Mouse (Mus musculus) forebrain, embryonic 15.5 days (tissue): ENCODE data around the gene Eif4e3. TPM values are rescaled to one million over a fixed set of nuclear protein-coding genes. Genes with fewer than 3 reads are reported as not detected.
A peak's percentile ranks its signal among the peaks of the same experiment; 100 is the strongest.

Experiments
- ATAC-seq: fragments of 200-750 bp; cut with Nextera tagmentation; replicated peaks from 2 replicates; pipeline ENCODE4 v1.8.0; 2017; ENCODE audit warnings: mild to moderate bottlenecking, moderate TSS enrichment, moderate library complexity
- H3K27ac ChIP-seq: fragments of 300-500 bp; sonication (generic); replicated peaks from 2 replicates; pipeline ENCODE4 v1.5.1; 2015; ENCODE audit warnings: mild to moderate bottlenecking, inconsistent platforms
- H3K27me3 ChIP-seq: fragments of 300-500 bp; sonication (generic); 2 replicates; pipeline ENCODE4 v1.6.1; 2015; ENCODE audit warnings: inconsistent platforms
- H3K36me3 ChIP-seq: fragments of 300-500 bp; sonication (generic); 2 replicates; pipeline ENCODE4 v1.6.1; 2015; ENCODE audit warnings: mild to moderate bottlenecking, inconsistent platforms
- H3K4me1 ChIP-seq: fragments of 300-500 bp; sonication (generic); 2 replicates; pipeline ENCODE4 v1.6.1; 2015; ENCODE audit warnings: inconsistent platforms
- H3K4me2 ChIP-seq: fragments of 300-500 bp; sonication (generic); replicated peaks from 2 replicates; pipeline ENCODE4 v1.6.1; 2015; ENCODE audit warnings: mild to moderate bottlenecking, inconsistent platforms
- H3K4me3 ChIP-seq: fragments of 300-500 bp; sonication (generic); 2 replicates; pipeline ENCODE4 v1.5.1; 2015; ENCODE audit warnings: mild to moderate bottlenecking, inconsistent platforms
- H3K9ac ChIP-seq: fragments of 300-500 bp; sonication (generic); replicated peaks from 2 replicates; pipeline ENCODE4 v1.6.1; 2015; ENCODE audit warnings: mild to moderate bottlenecking, inconsistent platforms
- H3K9me3 ChIP-seq: fragments of 300-500 bp; sonication (generic); 2 replicates; pipeline ENCODE4 v1.6.1; 2016; ENCODE audit warnings: inconsistent platforms
- WGBS: fragments of 180-500 bp; shearing (Covaris S2); methylation state at CpG from one replicate; pipeline ENCODE4 v1.1.7; 2015; ENCODE audit warnings: mixed read lengths; 5-methylcytosine and 5-hydroxymethylcytosine counted together
- polyA plus RNA-seq: library from polyadenylated mRNA; unstranded; fragments of >200 nt; fragmentation: Nextera tagmentation; extraction: Ambion mirVana; gene quantifications from 2 replicates; pipeline ENCODE4 v1.2.1, GENCODE M21; 2015

The Eif4e3 gene
- polyA plus RNA-seq, 1 experiment from 2014 or later: 9.9 TPM

DNA sequence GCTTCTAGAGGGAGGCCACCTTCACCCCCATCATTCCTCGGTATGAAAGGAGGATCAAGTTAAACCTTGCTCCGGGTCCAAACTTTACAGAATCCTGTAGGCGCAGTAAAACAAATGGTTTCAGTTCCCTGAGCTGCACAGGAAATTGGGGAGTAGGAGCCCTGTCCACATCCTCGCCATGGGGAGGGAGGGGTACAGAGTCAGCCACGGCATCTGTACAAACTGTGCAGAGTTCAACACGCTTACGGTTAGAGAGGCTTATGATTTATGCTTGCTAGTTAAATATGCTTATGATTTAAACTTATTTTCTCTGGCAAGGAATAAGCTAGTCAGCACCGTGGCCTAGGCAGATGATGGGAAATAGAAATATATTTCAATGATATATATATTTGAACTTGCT, 47.1 kb downstream of the Eif4e3 start:
- ATAC-seq: no peak
- Histone ChIP-seq H3K9me3 (no peaks in the 10 kb centered on the region), H3K27me3 (no peaks in the 10 kb centered on the region), H3K27ac (no peak overlapping the region), H3K4me3 (no peak overlapping the region), H3K9ac (no peak overlapping the region), H3K4me2 (no peak overlapping the region), H3K4me1 (peaks cover 15% of the 10 kb centered on the region), H3K36me3 (no peaks in the 10 kb centered on the region)
- 86% methylated on average over 8 of the region's 8 CpGs for WGBS

DNA sequence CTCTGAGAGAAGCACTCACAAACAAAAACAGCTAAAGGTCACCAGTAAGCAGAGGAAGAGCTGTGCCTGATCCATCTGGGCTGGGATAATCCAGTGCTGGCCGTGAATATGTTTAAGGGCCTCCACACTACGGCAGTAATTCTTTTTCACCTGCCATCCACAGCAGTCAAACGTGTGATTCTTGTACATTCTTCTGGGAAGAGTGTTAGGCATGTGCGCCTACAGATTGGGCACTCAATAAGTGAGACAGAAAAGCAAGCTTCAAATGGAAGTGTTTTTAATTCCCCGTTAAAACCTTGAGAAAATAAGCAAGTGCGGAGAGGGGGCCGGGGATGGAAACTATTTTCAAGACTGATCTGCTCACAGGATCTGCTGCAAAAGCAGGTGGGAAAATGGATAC, 48.7 kb downstream of the Eif4e3 start:
- no peaks in the 10 kb centered on the region for H3K9me3 ChIP-seq
- 58% methylated on average over 7 of the region's 7 CpGs for WGBS
- no peak overlapping the region for H3K4me3 ChIP-seq
- no peaks in the 10 kb centered on the region for H3K36me3 ChIP-seq
- no peak overlapping the region for H3K9ac ChIP-seq
- no peak for ATAC-seq
- H3K4me2 ChIP-seq: no peak overlapping the region
- H3K4me1 ChIP-seq: peaks cover 9% of the 10 kb centered on the region
- no peak overlapping the region for H3K27ac ChIP-seq
- no peaks in the 10 kb centered on the region for H3K27me3 ChIP-seq

DNA sequence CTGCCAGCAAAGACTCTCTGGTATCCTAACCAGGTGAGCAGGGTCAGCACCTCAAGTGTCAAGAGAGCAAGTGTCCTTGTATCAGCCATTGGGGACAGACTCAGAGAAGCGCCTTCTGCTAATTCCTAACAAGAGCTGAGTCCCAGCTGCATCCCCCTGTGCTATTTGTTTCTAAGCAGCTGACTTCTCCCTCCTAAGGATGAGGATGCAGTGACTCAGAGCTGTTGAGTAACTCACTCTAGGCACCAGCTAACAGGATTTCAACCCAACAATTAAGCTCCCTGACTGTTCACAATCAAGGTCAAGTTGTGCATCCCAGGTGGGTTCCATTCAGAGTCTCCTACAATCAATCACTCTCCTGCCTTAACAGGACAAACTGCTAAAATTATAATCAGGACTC, 49.2 kb downstream of the Eif4e3 start:
- Histone ChIP-seq H3K27me3 (no peaks in the 10 kb centered on the region), H3K36me3 (no peaks in the 10 kb centered on the region), H3K9me3 (no peaks in the 10 kb centered on the region), H3K9ac (no peak overlapping the region), H3K4me2 (no peak overlapping the region), H3K4me3 (no peak overlapping the region), H3K27ac (no peak overlapping the region), H3K4me1 (peaks cover 9% of the 10 kb centered on the region)
- no peak for ATAC-seq
- 69% methylated on average over 1 of the region's 1 CpGs for WGBS

DNA sequence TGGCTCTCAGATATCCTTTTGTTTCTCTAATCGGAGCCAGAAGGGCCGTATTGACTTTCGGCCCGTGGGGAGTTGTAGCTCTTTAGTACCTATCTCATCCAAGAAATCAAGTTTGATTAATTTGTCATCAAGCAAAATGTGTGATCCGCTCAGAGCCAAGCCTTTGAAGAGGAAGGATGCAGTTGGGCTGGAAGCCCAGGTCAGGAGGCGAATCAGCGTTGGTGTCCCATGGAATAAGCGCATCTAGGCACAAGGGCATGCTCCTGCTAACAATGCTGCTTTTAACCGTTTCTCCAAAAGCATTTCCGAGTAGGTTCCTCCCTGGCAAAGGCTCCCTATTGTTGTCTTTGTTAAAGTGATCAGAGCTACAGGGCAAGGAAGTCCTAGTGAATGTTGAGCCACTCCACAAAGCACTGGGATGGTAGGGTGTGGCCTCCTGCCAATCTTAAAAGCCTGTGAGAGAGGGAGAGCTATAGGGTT, 51.3 kb downstream of the Eif4e3 start:
- Histone ChIP-seq H3K9ac (no peak overlapping the region), H3K9me3 (no peaks in the 10 kb centered on the region), H3K4me3 (no peak overlapping the region), H3K36me3 (no peaks in the 10 kb centered on the region), H3K4me2 (no peak overlapping the region), H3K4me1 (peaks cover 9% of the 10 kb centered on the region), H3K27me3 (no peaks in the 10 kb centered on the region), H3K27ac (no peak overlapping the region)
- no peak for ATAC-seq
- 16% methylated on average over 10 of the region's 10 CpGs for WGBS

DNA sequence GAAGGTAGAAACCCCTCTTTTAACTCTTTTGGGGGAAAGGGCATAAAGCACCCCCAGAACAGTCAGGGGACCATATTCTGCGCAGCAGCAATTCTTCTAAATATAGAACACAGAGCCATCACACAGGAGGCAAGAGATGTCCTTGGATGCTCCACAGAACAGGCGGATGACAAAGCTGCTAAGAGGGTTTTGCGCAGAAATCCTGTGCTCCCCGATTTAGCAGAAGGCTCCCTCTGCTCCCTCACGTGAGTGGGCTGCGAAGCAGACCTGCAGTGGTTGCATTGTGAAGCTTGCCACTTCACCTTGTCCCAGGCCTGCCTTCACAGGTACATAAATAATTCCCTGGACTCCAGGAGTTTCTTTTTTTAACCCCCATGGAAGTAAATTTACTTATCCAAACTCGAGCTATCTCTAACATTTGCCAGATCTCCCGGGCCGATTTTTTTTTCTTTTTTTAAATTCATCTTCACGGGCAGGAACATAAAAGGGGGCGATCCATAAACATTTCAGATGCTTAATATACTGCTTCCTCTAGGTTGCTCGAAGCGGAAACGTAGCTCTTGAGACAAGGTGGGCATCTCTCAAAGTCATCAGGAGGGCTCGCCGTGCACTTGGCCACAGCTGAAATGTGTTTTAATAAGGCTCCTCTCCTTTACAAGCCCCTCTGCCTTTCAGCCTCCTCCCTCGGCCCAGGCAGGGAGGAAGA, 51.9 kb downstream of the Eif4e3 start:
- no peaks in the 10 kb centered on the region for H3K27me3 ChIP-seq
- H3K36me3 ChIP-seq: no peaks in the 10 kb centered on the region
- H3K9me3 ChIP-seq: no peaks in the 10 kb centered on the region
- H3K4me2 ChIP-seq: no peak overlapping the region
- 71% methylated on average over 17 of the region's 17 CpGs for WGBS
- ATAC-seq: no peak
- no peak overlapping the region for H3K27ac ChIP-seq
- H3K4me1 ChIP-seq: peaks cover 9% of the 10 kb centered on the region
- no peak overlapping the region for H3K4me3 ChIP-seq
- H3K9ac ChIP-seq: no peak overlapping the region

DNA sequence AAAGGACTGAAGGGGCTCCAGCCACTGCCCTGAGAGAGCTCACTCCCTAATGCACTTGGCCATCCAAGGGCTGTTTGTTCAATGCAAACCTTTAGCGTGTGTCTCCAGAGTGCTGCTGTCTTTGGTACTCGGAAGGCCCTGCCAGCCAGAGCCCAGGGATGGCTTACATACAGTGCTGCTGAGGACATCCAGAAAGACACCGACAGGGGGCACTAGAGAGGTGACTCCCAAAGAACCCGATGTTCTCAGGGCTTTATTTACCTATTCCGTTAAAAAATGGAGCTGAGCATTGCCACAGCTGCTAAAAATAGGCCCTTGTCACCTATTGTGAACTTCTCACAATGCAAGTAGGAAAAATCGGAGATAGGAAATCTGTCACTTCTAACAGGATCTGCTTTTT, 54.7 kb downstream of the Eif4e3 start:
- Histone ChIP-seq H3K9ac (no peak overlapping the region), H3K36me3 (no peaks in the 10 kb centered on the region), H3K27me3 (no peaks in the 10 kb centered on the region), H3K9me3 (no peaks in the 10 kb centered on the region), H3K4me2 (no peak overlapping the region), H3K4me3 (no peak overlapping the region), H3K4me1 (peaks cover 9% of the 10 kb centered on the region), H3K27ac (no peak overlapping the region)
- no peak for ATAC-seq
- WGBS: 57% methylated on average over 6 of the region's 6 CpGs

DNA sequence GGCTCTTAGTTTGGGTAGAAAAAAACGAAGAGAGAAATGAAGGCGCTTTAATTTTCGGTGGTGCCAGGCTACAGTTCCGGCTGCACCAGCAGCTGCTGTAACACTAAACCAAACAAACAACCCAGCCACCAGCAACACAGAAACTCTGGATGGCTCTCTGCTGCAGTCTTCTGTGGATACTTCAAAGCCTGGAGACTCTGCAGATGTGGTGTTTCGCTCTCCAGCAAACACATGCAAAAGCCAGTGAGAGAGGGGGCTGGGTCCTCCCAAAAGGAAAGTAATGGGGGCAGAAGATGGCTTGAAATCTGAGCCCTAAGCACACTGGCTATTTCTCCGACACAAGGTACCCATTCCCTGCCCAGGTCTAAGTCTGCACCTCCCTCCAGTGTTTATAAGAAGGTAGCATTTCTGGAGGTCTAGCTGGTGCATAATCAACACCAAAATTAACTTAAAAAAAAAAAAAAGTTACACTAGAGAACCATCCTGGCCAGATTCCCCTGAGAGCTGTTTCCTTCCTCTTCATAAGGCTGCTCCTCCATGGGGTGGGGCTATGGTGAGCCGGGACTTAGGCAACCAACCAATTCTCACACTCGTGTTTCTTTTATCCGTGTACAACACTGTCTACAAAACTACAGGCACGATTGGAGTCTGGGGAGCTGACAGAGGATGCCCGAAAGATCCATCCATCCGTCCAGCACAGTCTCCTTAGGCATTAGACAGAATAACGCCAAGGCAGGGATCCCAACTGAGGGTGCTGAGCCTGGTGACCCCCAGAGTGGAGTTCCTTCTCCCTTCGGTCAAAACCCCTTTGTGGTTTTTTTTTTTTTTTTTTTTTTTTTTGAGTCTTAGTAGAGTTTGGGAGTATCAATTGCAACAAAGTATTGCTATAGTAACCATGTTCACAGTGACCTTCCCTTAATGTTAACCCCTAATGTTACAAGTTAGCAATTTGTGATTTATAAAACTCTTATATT, 55.8 kb downstream of the Eif4e3 start:
- 66% methylated on average over 14 of the region's 14 CpGs for WGBS
- Histone ChIP-seq H3K27ac (no peak overlapping the region), H3K27me3 (no peaks in the 10 kb centered on the region), H3K9ac (no peak overlapping the region), H3K4me2 (no peak overlapping the region), H3K36me3 (no peaks in the 10 kb centered on the region), H3K4me1 (peaks cover 9% of the 10 kb centered on the region), H3K9me3 (no peaks in the 10 kb centered on the region), H3K4me3 (no peak overlapping the region)
- no peak for ATAC-seq

DNA sequence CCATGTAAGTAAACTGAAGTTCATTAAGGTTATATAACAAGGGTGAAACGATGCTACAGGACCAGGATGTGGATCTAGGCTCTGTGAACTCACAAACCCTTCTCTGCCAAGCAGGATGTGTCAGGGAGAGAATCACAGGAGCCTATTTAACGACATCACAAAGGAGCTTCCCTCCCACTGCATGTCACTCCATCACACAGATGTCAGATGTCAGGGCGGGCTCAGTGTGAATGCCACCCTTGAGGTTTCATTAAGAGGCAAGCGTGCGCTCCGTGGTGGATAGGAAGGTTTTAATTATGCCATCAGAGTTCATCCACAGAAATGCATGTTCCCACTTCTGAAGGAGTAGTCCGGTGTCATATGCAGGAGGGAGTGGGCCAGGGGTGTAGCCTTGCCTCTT, 60.5 kb downstream of the Eif4e3 start:
- no peaks in the 10 kb centered on the region; the same call in 1 of the 2 replicates for H3K4me1 ChIP-seq
- no peak overlapping the region for H3K4me3 ChIP-seq
- no peak overlapping the region for H3K27ac ChIP-seq
- WGBS: 54% methylated on average over 7 of the region's 7 CpGs
- H3K9me3 ChIP-seq: no peaks in the 10 kb centered on the region
- H3K4me2 ChIP-seq: no peak overlapping the region
- no peak; the same call in 1 of the 2 replicates for ATAC-seq
- no peaks in the 10 kb centered on the region for H3K27me3 ChIP-seq
- no peaks in the 10 kb centered on the region for H3K36me3 ChIP-seq
- no peak overlapping the region for H3K9ac ChIP-seq

DNA sequence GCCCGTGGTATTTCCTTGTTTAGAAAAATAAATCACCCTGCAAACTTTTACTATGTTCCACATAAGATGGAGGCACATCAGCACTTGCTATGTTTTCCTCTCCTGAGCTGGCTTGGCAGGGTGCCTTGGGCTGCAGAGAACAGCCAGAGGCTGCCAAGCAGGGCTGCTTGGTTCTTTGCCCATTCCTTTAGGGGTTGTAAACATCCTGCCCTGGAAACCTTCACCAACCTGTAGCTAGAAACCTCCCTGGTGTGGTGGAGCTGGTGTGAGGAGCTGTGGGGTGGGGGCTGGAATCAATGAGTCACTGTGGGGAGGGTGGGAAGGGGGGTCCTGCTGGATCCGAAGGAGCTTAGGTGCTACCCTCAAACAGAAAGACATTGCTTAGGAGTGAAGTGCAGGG, 61.8 kb downstream of the Eif4e3 start:
- no peak for ATAC-seq
- no peaks in the 10 kb centered on the region for H3K36me3 ChIP-seq
- peaks cover 7% of the 10 kb centered on the region for H3K4me1 ChIP-seq
- H3K4me2 ChIP-seq: no peak overlapping the region
- H3K27me3 ChIP-seq: no peaks in the 10 kb centered on the region
- no peak overlapping the region for H3K9ac ChIP-seq
- H3K27ac ChIP-seq: no peak overlapping the region
- no peaks in the 10 kb centered on the region for H3K9me3 ChIP-seq
- 61% methylated on average over 2 of the region's 2 CpGs for WGBS
- H3K4me3 ChIP-seq: no peak overlapping the region

DNA sequence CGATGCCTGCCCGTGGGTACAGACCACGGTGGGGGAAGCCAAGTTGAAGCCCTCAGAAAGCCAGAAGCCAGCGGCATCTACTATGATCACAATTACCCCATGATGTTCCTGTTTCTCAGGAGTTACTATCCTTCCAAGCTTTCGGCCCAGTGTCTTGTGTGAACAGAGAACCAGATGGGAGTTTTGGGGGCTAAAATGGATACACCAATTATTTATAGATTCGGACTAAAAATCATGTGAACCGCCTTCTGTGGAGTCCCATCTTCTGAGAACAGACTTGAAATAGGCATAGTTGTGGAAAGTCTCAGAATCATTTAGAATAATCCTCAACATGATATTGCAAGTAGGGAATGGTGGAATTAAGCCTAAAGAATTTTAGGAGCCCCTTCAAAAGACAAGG, 64.1 kb downstream of the Eif4e3 start:
- Histone ChIP-seq H3K27ac (no peak overlapping the region), H3K4me1 (peaks cover 16% of the 10 kb centered on the region), H3K4me3 (no peak overlapping the region), H3K9me3 (no peaks in the 10 kb centered on the region), H3K36me3 (no peaks in the 10 kb centered on the region), H3K27me3 (no peaks in the 10 kb centered on the region), H3K4me2 (no peak overlapping the region), H3K9ac (no peak overlapping the region)
- 93% methylated on average over 7 of the region's 7 CpGs for WGBS
- no peak for ATAC-seq

DNA sequence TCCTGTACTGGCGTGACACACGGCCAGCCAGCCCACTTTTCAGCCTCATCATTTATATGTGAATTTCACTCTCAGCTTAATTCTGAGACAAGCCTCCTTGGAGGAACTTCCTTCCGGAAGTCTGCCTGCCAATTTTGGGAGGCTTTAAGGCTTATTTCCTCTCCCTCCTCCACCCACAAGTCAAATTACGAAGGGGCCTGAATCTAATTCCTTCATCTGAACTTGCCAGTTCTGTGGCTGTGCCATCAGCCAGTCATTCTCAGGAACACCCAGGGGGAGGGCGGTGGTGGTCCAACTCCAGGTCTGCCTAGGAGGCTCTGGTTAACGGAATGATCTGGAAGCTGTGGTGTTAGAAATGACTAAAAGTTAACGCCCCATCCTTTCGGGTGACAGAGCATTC, 65.7 kb downstream of the Eif4e3 start:
- no peak overlapping the region for H3K4me2 ChIP-seq
- H3K4me1 ChIP-seq: peaks cover 16% of the 10 kb centered on the region
- H3K9me3 ChIP-seq: no peaks in the 10 kb centered on the region
- 73% methylated on average over 8 of the region's 8 CpGs for WGBS
- H3K4me3 ChIP-seq: no peak overlapping the region
- H3K27me3 ChIP-seq: no peaks in the 10 kb centered on the region
- no peak overlapping the region for H3K27ac ChIP-seq
- no peak overlapping the region for H3K9ac ChIP-seq
- H3K36me3 ChIP-seq: no peaks in the 10 kb centered on the region
- no peak for ATAC-seq

DNA sequence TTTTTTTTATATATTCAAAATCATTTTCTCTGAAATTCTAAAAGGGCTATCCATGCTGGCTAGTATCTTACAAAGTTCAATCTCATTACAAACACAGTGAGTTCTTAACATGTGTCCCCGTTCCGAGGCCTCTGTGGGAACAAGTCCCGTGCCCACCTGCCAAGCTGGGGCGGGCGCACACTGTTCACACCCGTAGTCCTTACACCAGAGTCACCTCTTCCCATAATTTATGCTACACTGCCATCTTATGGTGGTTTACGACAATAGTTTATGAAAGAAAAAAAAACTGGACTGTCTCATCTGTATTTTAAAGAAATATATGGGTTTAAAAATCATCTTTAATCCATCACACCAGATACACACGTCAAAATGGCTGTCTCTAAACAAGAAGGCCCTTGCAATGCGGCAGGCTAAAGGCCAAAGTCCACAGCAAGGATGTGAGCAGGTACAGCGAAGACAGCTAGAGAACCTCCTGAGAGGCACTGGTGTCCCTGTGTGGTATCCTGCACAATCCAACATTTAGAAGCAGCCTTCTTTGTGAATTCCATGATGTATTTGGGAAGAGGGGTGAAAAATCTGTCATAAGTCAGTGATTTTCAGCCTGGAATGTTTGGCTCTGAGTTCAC, 66.3 kb downstream of the Eif4e3 start:
- ATAC-seq: peak; percentile 76; the same call in 1 of the 2 replicates
- H3K4me3 ChIP-seq: no peak overlapping the region
- peaks cover 16% of the 10 kb centered on the region for H3K4me1 ChIP-seq
- no peak overlapping the region for H3K9ac ChIP-seq
- H3K4me2 ChIP-seq: peak overlapping the region; percentile 31; the same call in 1 of the 2 replicates
- no peaks in the 10 kb centered on the region for H3K9me3 ChIP-seq
- 25% methylated on average over 10 of the region's 10 CpGs for WGBS
- no peaks in the 10 kb centered on the region for H3K36me3 ChIP-seq
- no peak overlapping the region for H3K27ac ChIP-seq
- H3K27me3 ChIP-seq: no peaks in the 10 kb centered on the region
